Mouse (Mus musculus) thymus, postnatal 25 days (tissue): ENCODE measurements around the gene Caprin2.

Experiments
- DNase-seq: peaks from one replicate; pipeline ENCODE4 v3.0.0; 2022

Gene Caprin2

DNA sequence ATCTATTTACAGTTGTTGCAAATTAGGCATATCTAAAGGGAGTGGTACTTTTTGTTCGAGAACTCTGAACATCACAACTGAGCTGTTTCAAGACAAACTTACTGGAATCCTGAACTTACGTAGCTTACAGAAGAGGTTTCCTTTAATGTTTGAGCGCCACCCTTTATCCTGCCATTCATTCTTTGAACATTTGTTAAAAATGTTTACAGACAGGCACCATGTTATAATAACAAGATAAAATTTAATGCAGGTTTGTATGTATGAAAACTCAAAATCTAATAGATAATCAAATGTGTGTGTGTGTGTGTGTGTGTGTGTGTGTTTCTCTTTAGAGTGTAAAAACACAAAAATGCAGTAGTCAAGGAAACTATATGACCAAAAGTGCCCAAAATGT is 64.3 kb downstream of the Caprin2 start:
- no peak for DNase-seq

GRCm38 (mm10) chr6:148830748-148831727 is 65.0 kb downstream of the Caprin2 start, which contains the start of gene Ipo8:
Gene Ipo8 (minus strand): TSS chr6:148831467.
- DNase-seq, result peak; percentile 87

DNA sequence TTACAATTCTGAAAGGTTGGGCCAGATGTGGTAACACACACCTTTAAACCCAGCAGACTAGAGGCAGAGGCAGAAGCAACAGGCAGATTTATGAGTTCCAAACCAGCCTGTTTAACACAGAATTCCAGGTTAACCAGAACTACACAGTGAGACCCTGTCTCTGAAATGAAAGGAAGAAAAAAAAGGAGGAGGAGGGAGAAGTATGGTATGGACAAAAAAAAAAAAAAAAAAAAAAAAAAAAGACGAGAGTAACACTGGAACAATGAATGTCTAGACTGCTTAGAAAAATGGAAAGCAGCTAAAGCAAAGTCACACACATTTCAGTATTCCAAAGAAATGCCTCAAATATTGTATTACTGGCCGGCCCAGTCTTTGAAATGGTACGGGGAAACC is 65.7 kb downstream of the Caprin2 start:
- no peak for DNase-seq

DNA sequence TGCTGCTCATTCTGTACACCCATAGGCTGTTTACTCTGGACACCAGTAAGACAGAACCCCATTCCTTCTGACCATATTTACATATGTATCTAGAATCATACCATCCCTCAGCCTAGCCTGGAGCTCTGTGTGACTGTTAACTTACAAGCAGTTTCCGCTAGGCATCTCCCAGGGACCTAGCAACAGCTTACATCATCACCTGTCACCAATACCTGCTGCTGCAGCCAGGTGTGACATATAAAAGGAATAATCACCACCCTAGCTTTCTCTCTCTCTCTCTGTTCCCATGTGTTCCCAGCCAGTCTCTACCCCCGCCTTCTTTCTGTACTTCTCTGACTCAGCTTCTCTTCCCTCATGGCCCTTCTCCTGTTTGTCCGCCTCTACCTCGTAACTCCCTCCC is 69.9 kb downstream of the Caprin2 start:
- DNase-seq, result no peak

DNA sequence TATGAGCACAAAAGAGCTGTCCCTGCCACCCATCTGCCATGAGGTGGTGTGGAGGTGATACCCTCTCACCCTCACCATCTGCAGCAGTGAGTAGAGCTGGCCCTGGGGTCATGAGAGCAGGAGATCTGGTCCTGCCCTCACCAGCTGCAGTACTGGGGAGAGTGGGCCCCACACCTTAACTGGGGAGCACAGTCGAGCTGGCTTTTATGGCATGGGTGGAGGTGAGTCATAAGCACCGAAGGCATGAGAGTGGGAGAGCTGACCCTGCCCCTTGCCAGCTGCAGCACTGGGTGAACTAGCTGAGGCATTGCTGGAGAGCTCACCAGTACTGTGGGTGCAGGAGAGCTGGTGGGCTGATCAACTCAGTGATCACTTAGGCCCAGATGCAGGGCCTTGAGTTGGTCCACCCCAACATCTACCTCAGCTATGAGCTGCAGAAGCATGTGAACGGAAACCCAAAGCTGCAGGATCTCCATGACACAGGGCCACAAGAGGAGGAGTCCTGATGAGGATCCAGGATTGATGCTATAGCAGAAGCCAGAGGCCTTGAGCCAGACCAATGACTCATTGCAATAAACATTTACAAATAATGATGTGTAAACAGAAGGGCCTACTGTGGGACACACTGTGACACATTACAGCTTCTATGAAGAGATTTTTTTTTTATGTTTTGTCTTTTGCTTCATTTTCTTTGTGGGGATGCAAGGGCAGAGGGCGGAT is 77.3 kb downstream of the Caprin2 start:
- DNase-seq, result no peak

DNA sequence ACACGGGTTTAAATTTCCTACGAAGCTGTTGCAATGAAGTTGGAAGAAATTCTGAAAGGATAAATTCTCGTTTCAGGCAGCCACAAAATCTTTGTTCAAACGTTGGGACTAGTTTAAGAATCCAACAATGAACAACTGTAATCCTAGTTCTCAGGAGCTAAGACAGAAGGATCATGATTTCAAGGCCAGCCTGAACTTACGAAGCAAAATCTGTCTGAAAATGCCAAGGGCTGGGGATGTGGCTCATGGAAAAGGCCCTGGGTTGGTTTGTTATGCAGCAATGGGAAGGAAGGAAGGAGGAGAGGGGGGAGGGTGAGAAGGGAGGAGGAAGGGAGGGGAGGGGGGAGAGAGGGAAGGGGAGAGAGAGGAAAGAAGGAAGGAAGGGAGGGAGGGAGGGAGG is 79.3 kb downstream of the Caprin2 start:
- DNase-seq, result no peak

DNA sequence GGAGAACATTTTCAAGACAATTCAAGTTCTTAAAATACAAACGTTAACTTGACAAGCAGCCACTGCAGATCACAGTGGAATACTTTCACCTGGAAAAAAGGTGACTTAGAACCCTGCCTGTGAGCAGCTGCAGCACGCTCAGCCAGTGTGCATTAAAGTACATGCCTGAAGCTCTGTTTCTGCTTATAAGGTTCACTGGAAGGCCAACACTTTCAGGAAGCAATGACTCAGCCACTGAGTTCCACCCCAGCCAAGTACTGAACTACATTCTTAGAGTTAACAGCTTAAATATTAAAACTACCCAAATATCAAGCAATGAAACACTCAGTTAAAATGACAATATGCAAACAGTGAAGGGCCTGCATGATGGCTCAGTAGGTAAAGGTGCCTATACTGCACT is 84.9 kb downstream of the Caprin2 start:
- no peak for DNase-seq

DNA sequence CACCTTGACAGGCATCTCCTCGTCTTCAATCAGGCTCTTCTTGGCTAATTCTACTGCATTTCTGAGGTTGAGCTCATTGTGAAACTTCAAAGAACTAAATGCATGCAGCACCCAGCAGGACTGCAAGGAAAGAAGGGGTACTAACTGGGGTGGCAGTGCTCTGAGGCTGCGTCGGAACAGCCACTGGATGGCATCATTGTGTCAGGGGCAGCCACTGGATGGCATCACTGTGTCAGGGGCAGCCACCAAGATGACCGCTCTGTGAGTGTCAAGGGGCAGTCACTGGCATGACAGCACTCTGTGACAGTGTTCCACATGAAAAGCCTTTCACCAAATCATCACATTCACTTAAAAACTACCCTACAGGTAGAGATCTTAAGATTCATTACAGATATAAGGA is 96.3 kb downstream of the Caprin2 start:
- no peak for DNase-seq

- no peak for DNase-seq
Measured at GRCm38 (mm10) chr6:148795145-148795544, 100.9 kb downstream of the Caprin2 start.
